Mouse (Mus musculus): Measurements from ENCODE around the gene Acvr1. TPM values are rescaled to one million over a fixed set of nuclear protein-coding genes. Genes with fewer than 3 reads are reported as not detected.

Gene Acvr1
- polyA plus RNA-seq, 1 experiment from 2014 or later, result 12.5 TPM

GRCm38 (mm10) chr2:58532260-58532850 is 34.6 kb downstream of the Acvr1 start:
- peak; percentile 82 for ATAC-seq (ENCODE audit: insufficient number of reproducible peaks, insufficient read depth, low FRiP score, low read depth)

GRCm38 (mm10) chr2:58530521-58530920 is 36.4 kb downstream of the Acvr1 start:
- Histone ChIP-seq H3K4me1 (ENCODE audit: control insufficient read depth in 2 of 2, insufficient read depth in 2 of 2, low read length in 2 of 2) (peaks cover 51 to 86% of the 10 kb centered on the region in 2 experiments), H3K36me3 (ENCODE audit: control insufficient read depth, insufficient read depth, low read length) (0 out of 2 replicates have a peak, but pooled peaks cover 4% of the 10 kb centered on the region), H3K27ac (replicated peaks in 1 of 2; ENCODE audit: control insufficient read depth in 1 of 2, insufficient read depth in 1 of 2, low read depth in 2 of 2, low read length in 2 of 2) (peak overlapping the region in 1 of 2 experiments; percentile 51; a peak in 2 of 4 replicates), H3K9ac (ENCODE audit: low read length) (no peak overlapping the region), H3K27me3 (ENCODE audit: control insufficient read depth, insufficient read depth, low read length) (no peaks in the 10 kb centered on the region), H3K4me2 (ENCODE audit: low read length) (no peak overlapping the region), H3K9me3 (ENCODE audit: control insufficient read depth, low read length) (no peaks in the 10 kb centered on the region), H3K4me3 (ENCODE audit: control insufficient read depth in 1 of 2, insufficient read depth in 1 of 2, low read depth in 1 of 2, low read length in 2 of 2) (no peak overlapping the region)
- WGBS, result 64% methylated on average over 4 of the region's 4 CpGs
- ATAC-seq (ENCODE audit: insufficient number of reproducible peaks, insufficient read depth, low FRiP score, low read depth), result no peak

More at GRCm38 (mm10) chr2:58532260-58532850, 34.6 kb downstream of the Acvr1 start:
- no peak overlapping the region for H3K4me3 ChIP-seq (ENCODE audit: control insufficient read depth in 1 of 2, insufficient read depth in 1 of 2, low read depth in 1 of 2, low read length in 2 of 2)
- no peaks in the 10 kb centered on the region for H3K27me3 ChIP-seq (ENCODE audit: control insufficient read depth, insufficient read depth, low read length)
- WGBS, result 22% methylated on average over 9 of the region's 10 CpGs
- peaks cover 18% of the 10 kb centered on the region for H3K36me3 ChIP-seq (ENCODE audit: control insufficient read depth, insufficient read depth, low read length)
- peak overlapping the region; percentile 32; the same call in 1 of the 2 replicates for H3K4me2 ChIP-seq (ENCODE audit: low read length)
- H3K27ac ChIP-seq (replicated peaks in 1 of 2; ENCODE audit: control insufficient read depth in 1 of 2, insufficient read depth in 1 of 2, low read depth in 2 of 2, low read length in 2 of 2), result peak overlapping the region; percentile 75
- no peaks in the 10 kb centered on the region for H3K9me3 ChIP-seq (ENCODE audit: control insufficient read depth, low read length)
- H3K9ac ChIP-seq (ENCODE audit: low read length), result no peak overlapping the region
- H3K4me1 ChIP-seq (ENCODE audit: control insufficient read depth in 2 of 2, insufficient read depth in 2 of 2, low read length in 2 of 2), result peaks cover 50 to 96% of the 10 kb centered on the region in 2 experiments

- H3K4me1 ChIP-seq (ENCODE audit: control insufficient read depth in 2 of 2, insufficient read depth in 2 of 2, low read length in 2 of 2), result peaks cover 49 to 80% of the 10 kb centered on the region in 2 experiments
- H3K9ac ChIP-seq (ENCODE audit: low read length), result 0 out of 2 replicates have a peak overlapping the region, but pooled peaks have one; percentile 25
- H3K4me3 ChIP-seq (ENCODE audit: control insufficient read depth in 1 of 2, insufficient read depth in 1 of 2, low read depth in 1 of 2, low read length in 2 of 2), result no peak overlapping the region
Observed at GRCm38 (mm10) chr2:58529860-58530440, 37.0 kb downstream of the Acvr1 start.

GRCm38 (mm10) chr2:58529384-58529783 is 37.6 kb downstream of the Acvr1 start:
- 0 out of 2 replicates have a peak overlapping the region, but pooled peaks have one; percentile 1 for H3K4me2 ChIP-seq (ENCODE audit: low read length)
- no peaks in the 10 kb centered on the region for H3K27me3 ChIP-seq (ENCODE audit: control insufficient read depth, insufficient read depth, low read length)
- H3K4me1 ChIP-seq (ENCODE audit: control insufficient read depth in 2 of 2, insufficient read depth in 2 of 2, low read length in 2 of 2), result peaks cover 47 to 78% of the 10 kb centered on the region in 2 experiments
- no peaks in the 10 kb centered on the region for H3K36me3 ChIP-seq (ENCODE audit: control insufficient read depth, insufficient read depth, low read length)
- no peak for ATAC-seq (ENCODE audit: insufficient number of reproducible peaks, insufficient read depth, low FRiP score, low read depth)
- no peaks in the 10 kb centered on the region for H3K9me3 ChIP-seq (ENCODE audit: control insufficient read depth, low read length)
- H3K9ac ChIP-seq (ENCODE audit: low read length), result no peak overlapping the region; the same call in 1 of the 2 replicates
- no peak overlapping the region for H3K4me3 ChIP-seq (ENCODE audit: control insufficient read depth in 1 of 2, insufficient read depth in 1 of 2, low read depth in 1 of 2, low read length in 2 of 2)
- WGBS, result 76% methylated on average over 5 of the region's 5 CpGs
- peak overlapping the region; percentile 5 to 51; a peak in 2 of 4 replicates for H3K27ac ChIP-seq (replicated peaks in 1 of 2; ENCODE audit: control insufficient read depth in 1 of 2, insufficient read depth in 1 of 2, low read depth in 2 of 2, low read length in 2 of 2)

More at GRCm38 (mm10) chr2:58529860-58530440, 37.0 kb downstream of the Acvr1 start:
- H3K36me3 ChIP-seq (ENCODE audit: control insufficient read depth, insufficient read depth, low read length), result 0 out of 2 replicates have a peak, but pooled peaks cover under 1% of the 10 kb centered on the region
- peak overlapping the region in 1 of 2 experiments; percentile 51; a peak in 2 of 4 replicates for H3K27ac ChIP-seq (replicated peaks in 1 of 2; ENCODE audit: control insufficient read depth in 1 of 2, insufficient read depth in 1 of 2, low read depth in 2 of 2, low read length in 2 of 2)
- no peak for ATAC-seq (ENCODE audit: insufficient number of reproducible peaks, insufficient read depth, low FRiP score, low read depth)
- no peaks in the 10 kb centered on the region for H3K9me3 ChIP-seq (ENCODE audit: control insufficient read depth, low read length)
- 56% methylated on average over 7 of the region's 7 CpGs for WGBS
- no peak overlapping the region for H3K4me2 ChIP-seq (ENCODE audit: low read length)
- H3K27me3 ChIP-seq (ENCODE audit: control insufficient read depth, insufficient read depth, low read length), result no peaks in the 10 kb centered on the region

GRCm38 (mm10) chr2:58527786-58528185 is 39.2 kb downstream of the Acvr1 start:
- Histone ChIP-seq H3K4me2 (ENCODE audit: low read length) (no peak overlapping the region), H3K9ac (ENCODE audit: low read length) (no peak overlapping the region), H3K27me3 (ENCODE audit: control insufficient read depth, insufficient read depth, low read length) (no peaks in the 10 kb centered on the region), H3K36me3 (ENCODE audit: control insufficient read depth, insufficient read depth, low read length) (no peaks in the 10 kb centered on the region), H3K9me3 (ENCODE audit: control insufficient read depth, low read length) (no peaks in the 10 kb centered on the region), H3K27ac (replicated peaks in 1 of 2; ENCODE audit: control insufficient read depth in 1 of 2, insufficient read depth in 1 of 2, low read depth in 2 of 2, low read length in 2 of 2) (peak overlapping the region in 1 of 2 experiments; percentile 62; a peak in 2 of 4 replicates), H3K4me1 (ENCODE audit: control insufficient read depth in 2 of 2, insufficient read depth in 2 of 2, low read length in 2 of 2) (peaks cover 33 to 76% of the 10 kb centered on the region in 2 experiments), H3K4me3 (ENCODE audit: control insufficient read depth in 1 of 2, insufficient read depth in 1 of 2, low read depth in 1 of 2, low read length in 2 of 2) (no peak overlapping the region)
- WGBS, result 90% methylated on average over 3 of the region's 3 CpGs
- no peak for ATAC-seq (ENCODE audit: insufficient number of reproducible peaks, insufficient read depth, low FRiP score, low read depth)

- ATAC-seq (ENCODE audit: insufficient number of reproducible peaks, insufficient read depth, low FRiP score, low read depth), result no peak
- WGBS, result 76% methylated on average over 6 of the region's 6 CpGs
- H3K4me2 ChIP-seq (ENCODE audit: low read length), result no peak overlapping the region
- no peaks in the 10 kb centered on the region for H3K9me3 ChIP-seq (ENCODE audit: control insufficient read depth, low read length)
- H3K4me1 ChIP-seq (ENCODE audit: control insufficient read depth in 2 of 2, insufficient read depth in 2 of 2, low read length in 2 of 2), result peaks cover 20 to 76% of the 10 kb centered on the region in 2 experiments
- H3K36me3 ChIP-seq (ENCODE audit: control insufficient read depth, insufficient read depth, low read length), result no peaks in the 10 kb centered on the region
- H3K4me3 ChIP-seq (ENCODE audit: control insufficient read depth in 1 of 2, insufficient read depth in 1 of 2, low read depth in 1 of 2, low read length in 2 of 2), result no peak overlapping the region
- peak overlapping the region in 1 of 2 experiments; percentile 39; a peak in 1 of 4 replicates for H3K27ac ChIP-seq (replicated peaks in 1 of 2; ENCODE audit: control insufficient read depth in 1 of 2, insufficient read depth in 1 of 2, low read depth in 2 of 2, low read length in 2 of 2)
- no peak overlapping the region for H3K9ac ChIP-seq (ENCODE audit: low read length)
- no peaks in the 10 kb centered on the region for H3K27me3 ChIP-seq (ENCODE audit: control insufficient read depth, insufficient read depth, low read length)
Observed at GRCm38 (mm10) chr2:58524356-58524755, 42.6 kb downstream of the Acvr1 start.

GRCm38 (mm10) chr2:58523894-58524293 is 43.1 kb downstream of the Acvr1 start:
- WGBS, result 85% methylated on average over 5 of the region's 5 CpGs
- Histone ChIP-seq H3K36me3 (ENCODE audit: control insufficient read depth, insufficient read depth, low read length) (no peaks in the 10 kb centered on the region), H3K27ac (replicated peaks in 1 of 2; ENCODE audit: control insufficient read depth in 1 of 2, insufficient read depth in 1 of 2, low read depth in 2 of 2, low read length in 2 of 2) (no peak overlapping the region), H3K4me3 (ENCODE audit: control insufficient read depth in 1 of 2, insufficient read depth in 1 of 2, low read depth in 1 of 2, low read length in 2 of 2) (no peak overlapping the region), H3K4me2 (ENCODE audit: low read length) (no peak overlapping the region), H3K27me3 (ENCODE audit: control insufficient read depth, insufficient read depth, low read length) (no peaks in the 10 kb centered on the region), H3K9ac (ENCODE audit: low read length) (no peak overlapping the region), H3K9me3 (ENCODE audit: control insufficient read depth, low read length) (no peaks in the 10 kb centered on the region), H3K4me1 (ENCODE audit: control insufficient read depth in 2 of 2, insufficient read depth in 2 of 2, low read length in 2 of 2) (peaks cover 19 to 76% of the 10 kb centered on the region in 2 experiments)
- no peak for ATAC-seq (ENCODE audit: insufficient number of reproducible peaks, insufficient read depth, low FRiP score, low read depth)

Data from heart, embryonic 14.5 days (tissue).